Comparison of ENCODE assay signal across 12 mouse cellular contexts in genomic region chr1:184394559-184395194, GRCm38 (mm10).
A peak's percentile ranks its signal among the peaks of the same experiment; 100 is the strongest.
DNase-seq lines count a peak whose midpoint lies in the region; ATAC-seq and TF ChIP-seq lines count a peak whose summit lies in the region.
"Had no signal": no experiment of that assay in that cellular context is flagged by ENCODE, and none has a peak within 500 bp of the region (broad histone marks: within the 10 kb centered on the region; RNA-seq: fewer than 3 reads in every experiment).

No protein-coding gene starts in this region.

- H3K9ac ChIP-seq in heart, adult 2 months (ENCODE audit: low read depth, low read length), result no peak overlapping the region
- H3K9ac ChIP-seq in lung, embryonic 14.5 days, result no peak overlapping the region
- no peak overlapping the region for H3K9ac ChIP-seq in heart, embryonic 14.5 days (ENCODE audit: low read length)
- H3K9ac ChIP-seq in neural tube, embryonic 15.5 days (replicated peaks), result no peak overlapping the region
- H3K9ac ChIP-seq: forebrain, embryonic 15.5 days; liver, embryonic 12.5 days; midbrain, embryonic 12.5 days had no signal

- H3K4me1 ChIP-seq in heart, adult 2 months (ENCODE audit: control insufficient read depth, insufficient read depth, low read length), result no peaks in the 10 kb centered on the region; the same call in 1 of the 2 replicates
- H3K4me1 ChIP-seq in lung, embryonic 14.5 days (ENCODE audit: insufficient read depth), result no peaks in the 10 kb centered on the region; the same call in 1 of the 2 replicates
- H3K4me1 ChIP-seq in lung, adult 2 months (ENCODE audit: control insufficient read depth, insufficient read depth, low read length), result no peaks in the 10 kb centered on the region
- no peaks in the 10 kb centered on the region for H3K4me1 ChIP-seq in heart, embryonic 14.5 days (ENCODE audit: control insufficient read depth in 2 of 2, insufficient read depth in 2 of 2, low read length in 2 of 2)
- H3K4me1 ChIP-seq in neural tube, embryonic 15.5 days, result 0 out of 2 replicates have a peak, but pooled peaks cover 4% of the 10 kb centered on the region
- H3K4me1 ChIP-seq: forebrain, embryonic 15.5 days; liver, embryonic 12.5 days; midbrain, embryonic 12.5 days had no signal

- H3K27me3 ChIP-seq in heart, adult 2 months (ENCODE audit: control insufficient read depth, insufficient read depth, low read length), result peaks cover 1% of the 10 kb centered on the region; the same call in 1 of the 2 replicates
- no peaks in the 10 kb centered on the region for H3K27me3 ChIP-seq in lung, embryonic 14.5 days (ENCODE audit: insufficient read depth, low read length)
- no peaks in the 10 kb centered on the region for H3K27me3 ChIP-seq in heart, embryonic 14.5 days (ENCODE audit: control insufficient read depth, insufficient read depth, low read length)
- H3K27me3 ChIP-seq in neural tube, embryonic 15.5 days (replicated peaks), result no peaks in the 10 kb centered on the region
- H3K27me3 ChIP-seq: forebrain, embryonic 15.5 days; liver, embryonic 12.5 days; midbrain, embryonic 12.5 days had no signal

- TF ChIP-seq POLR2A in heart, adult 2 months (IDR thresholded peaks at IDR 0.05; ENCODE audit: insufficient read depth, low read depth, low read length), result no peak
- TF ChIP-seq POLR2A in lung, adult 2 months (IDR thresholded peaks at IDR 0.05; ENCODE audit: borderline replicate concordance, extremely low read depth, low read depth, low read length), result no peak

- H3K36me3 ChIP-seq in heart, adult 2 months (ENCODE audit: control insufficient read depth, insufficient read depth, low read length), result no peaks in the 10 kb centered on the region
- H3K36me3 ChIP-seq in lung, embryonic 14.5 days (ENCODE audit: insufficient read depth), result no peaks in the 10 kb centered on the region
- H3K36me3 ChIP-seq in heart, embryonic 14.5 days (ENCODE audit: control insufficient read depth, insufficient read depth, low read length), result no peaks in the 10 kb centered on the region
- no peaks in the 10 kb centered on the region for H3K36me3 ChIP-seq in neural tube, embryonic 15.5 days
- H3K36me3 ChIP-seq: forebrain, embryonic 15.5 days; liver, embryonic 12.5 days; midbrain, embryonic 12.5 days had no signal

- intact Hi-C loops in heart, adult 2 months (cut with DNase I), result no loop called here

- H3K4me3 ChIP-seq in heart, adult 2 months, result no peak overlapping the region
- no peak overlapping the region for H3K4me3 ChIP-seq in lung, embryonic 14.5 days (ENCODE audit: low read depth, low read length)
- no peak overlapping the region for H3K4me3 ChIP-seq in lung, adult 2 months (replicated peaks; ENCODE audit: extremely low read depth, low read depth, low read length)
- no peak overlapping the region for H3K4me3 ChIP-seq in heart, embryonic 14.5 days (ENCODE audit: control insufficient read depth in 1 of 2, insufficient read depth in 1 of 2, low read depth in 1 of 2, low read length in 2 of 2)
- no peak overlapping the region for H3K4me3 ChIP-seq in neural tube, embryonic 15.5 days (replicated peaks)
- H3K4me3 ChIP-seq: forebrain, embryonic 15.5 days; left cerebral cortex, adult 2 months; liver, embryonic 12.5 days; midbrain, embryonic 12.5 days had no signal

- no peaks in the 10 kb centered on the region for H3K9me3 ChIP-seq in lung, embryonic 14.5 days (ENCODE audit: low read depth, low read length)
- no peaks in the 10 kb centered on the region for H3K9me3 ChIP-seq in heart, embryonic 14.5 days (ENCODE audit: control insufficient read depth, low read length)
- H3K9me3 ChIP-seq in neural tube, embryonic 15.5 days (replicated peaks), result no peaks in the 10 kb centered on the region
- H3K9me3 ChIP-seq: forebrain, embryonic 15.5 days; liver, embryonic 12.5 days; midbrain, embryonic 12.5 days had no signal

- no peak for TF ChIP-seq CTCF in heart, adult 2 months (IDR thresholded peaks at IDR 0.05)
- no peak for TF ChIP-seq CTCF in lung, embryonic 14.5 days (IDR thresholded peaks at IDR 0.05; ENCODE audit: low read depth)
- no peak for TF ChIP-seq CTCF in lung, adult 2 months (IDR thresholded peaks at IDR 0.05; ENCODE audit: insufficient read depth, low read length)

- 51% methylated on average over 12 of the region's 12 CpGs for WGBS in heart, adult 2 months
- WGBS in lung, embryonic 14.5 days, result 47% methylated on average over 12 of the region's 12 CpGs
- 64% methylated on average over 12 of the region's 12 CpGs for WGBS in lung, adult 2 months
- 61% methylated on average over 12 of the region's 12 CpGs for WGBS in heart, embryonic 14.5 days
- 76% methylated on average over 12 of the region's 12 CpGs for WGBS in neural tube, embryonic 15.5 days

- DNase-seq in heart, adult 2 months, result peak in 1 of 2 experiments; percentile 26
- DNase-seq in heart, adult 8-10 months (ENCODE audit: low spot score), result no peak
- peak; percentile 35 for DNase-seq in lung, embryonic 14.5 days
- DNase-seq in lung, adult 2 months, result no peak
- no peak for DNase-seq in liver

- H3K4me2 ChIP-seq in lung, embryonic 14.5 days, result 0 out of 2 replicates have a peak overlapping the region, but pooled peaks have one; percentile 14
- H3K4me2 ChIP-seq in heart, embryonic 14.5 days (ENCODE audit: low read length), result 0 out of 2 replicates have a peak overlapping the region, but pooled peaks have one; percentile 24
- H3K4me2 ChIP-seq in neural tube, embryonic 15.5 days, result peak overlapping the region; percentile 5; the same call in 1 of the 2 replicates
- H3K4me2 ChIP-seq: forebrain, embryonic 15.5 days; liver, embryonic 12.5 days; midbrain, embryonic 12.5 days had no signal

- peak overlapping the region; percentile 5; the same call in 1 of the 2 replicates for H3K27ac ChIP-seq in heart, adult 2 months
- H3K27ac ChIP-seq in lung, embryonic 14.5 days (ENCODE audit: low read depth), result peak overlapping the region; percentile 1; the same call in 1 of the 2 replicates
- no peak overlapping the region for H3K27ac ChIP-seq in heart, embryonic 14.5 days (replicated peaks in 1 of 2; ENCODE audit: control insufficient read depth in 1 of 2, insufficient read depth in 1 of 2, low read depth in 2 of 2, low read length in 2 of 2)
- peak overlapping the region; percentile 18; the same call in 1 of the 2 replicates for H3K27ac ChIP-seq in neural tube, embryonic 15.5 days (replicated peaks)
- H3K27ac ChIP-seq: forebrain, embryonic 15.5 days; left cerebral cortex, adult 2 months; liver, embryonic 12.5 days; midbrain, embryonic 12.5 days had no signal

- TF ChIP-seq EP300 in heart, adult 2 months (IDR thresholded peaks at IDR 0.05; ENCODE audit: insufficient read depth, low read depth, low read length), result no peak

- ATAC-seq in lung, embryonic 14.5 days (ENCODE audit: insufficient read depth), result no peak
- ATAC-seq in heart, embryonic 14.5 days (ENCODE audit: insufficient number of reproducible peaks, insufficient read depth, low FRiP score, low read depth), result no peak
- no peak for ATAC-seq in neural tube, embryonic 15.5 days (ENCODE audit: low FRiP score)
- ATAC-seq: forebrain, embryonic 15.5 days; inflammation-experienced regulatory T-cells, adult 6 months; liver, embryonic 12.5 days had no signal

- H3K79me2 ChIP-seq in heart, adult 2 months (replicated peaks; ENCODE audit: control insufficient read depth, insufficient read depth, low read length), result no peaks in the 10 kb centered on the region

Comparison
In these comparisons a context has a peak if more than half of its experiments do, and no peak if none do; other contexts are left out.
1. H3K27ac ChIP-seq: peak in heart, adult 2 months (single experiment), lung, embryonic 14.5 days (single experiment) and neural tube, embryonic 15.5 days (single experiment); none in heart, embryonic 14.5 days (0 of 2).
2. Peak in every context shown above with its lines, with median percentiles within 50 percentile points of each other: H3K4me2 ChIP-seq.